Comparison of ENCODE assay signal across 8 mouse cellular contexts in the genomic region with DNA sequence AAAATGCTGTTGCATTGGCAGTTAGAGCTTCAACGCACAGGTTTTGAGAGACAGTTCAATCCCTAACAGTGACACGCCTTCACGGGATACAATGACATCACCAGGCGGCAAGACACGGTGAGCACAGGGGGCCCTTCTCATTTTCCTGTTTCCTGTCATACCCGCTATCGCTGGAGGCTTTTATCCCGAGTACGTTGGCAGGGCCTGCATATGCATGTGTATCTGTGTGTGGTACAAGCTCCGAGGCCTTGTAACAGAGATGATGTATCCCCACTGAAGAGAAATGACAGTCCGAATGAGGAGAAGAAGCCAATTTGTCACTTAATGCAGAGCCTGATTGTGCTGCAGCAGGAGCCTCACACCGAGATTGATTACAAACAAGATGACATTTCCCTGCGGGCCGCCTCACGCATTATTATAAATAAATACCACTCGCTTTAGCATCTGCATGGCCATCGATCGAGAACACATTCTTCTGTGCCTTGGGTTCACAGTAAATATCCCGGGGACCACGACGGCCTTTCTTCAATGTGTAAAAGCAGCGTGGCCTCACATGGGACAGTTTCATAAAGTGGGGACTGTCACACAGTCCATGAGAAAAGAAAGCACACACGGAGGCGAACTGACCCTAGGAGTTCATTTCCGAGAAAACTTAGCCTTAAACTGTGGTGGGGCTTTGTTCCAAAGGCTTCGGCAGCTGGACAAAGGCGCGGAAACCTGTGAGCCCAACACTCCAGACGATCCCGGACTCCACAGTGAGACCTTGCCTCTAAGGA. TPM values are rescaled to one million over a fixed set of nuclear protein-coding genes. Genes with fewer than 3 reads are reported as not detected.
DNase-seq lines count a peak whose midpoint lies in the region; ATAC-seq and TF ChIP-seq lines count a peak whose summit lies in the region.

No protein-coding gene starts in this region.

- H3K79me2 ChIP-seq in heart, adult 2 months (replicated peaks; ENCODE audit: control insufficient read depth, insufficient read depth, low read length) = no peaks in the 10 kb centered on the region

- peak; percentile 31; the same call in 1 of the 2 replicates for ATAC-seq in lung, embryonic 15.5 days (ENCODE audit: borderline replicate concordance, extremely low read depth, low FRiP score, low TSS enrichment)
- peak; percentile 48; the same call in 1 of the 2 replicates for ATAC-seq in hindbrain, embryonic 12.5 days (ENCODE audit: low FRiP score)
- 0 out of 2 replicates have a peak, but pooled peaks have one; percentile 37 for ATAC-seq in midbrain, embryonic 13.5 days

- H3K4me1 ChIP-seq in lung, embryonic 15.5 days = peaks cover 3% of the 10 kb centered on the region; the same call in 1 of the 2 replicates
- H3K4me1 ChIP-seq in lung, adult 2 months (ENCODE audit: control insufficient read depth, insufficient read depth, low read length) = no peaks in the 10 kb centered on the region
- H3K4me1 ChIP-seq in embryonic facial prominence, embryonic 10.5 days = no peaks in the 10 kb centered on the region
- H3K4me1 ChIP-seq in hindbrain, embryonic 12.5 days = peaks cover 10% of the 10 kb centered on the region; the same call in 1 of the 2 replicates
- peaks cover 10% of the 10 kb centered on the region for H3K4me1 ChIP-seq in midbrain, embryonic 13.5 days (replicated peaks)
- H3K4me1 ChIP-seq in heart, adult 2 months (ENCODE audit: control insufficient read depth, insufficient read depth, low read length) = no peaks in the 10 kb centered on the region

- H3K27me3 ChIP-seq in lung, embryonic 15.5 days = peaks cover 5% of the 10 kb centered on the region; the same call in 1 of the 2 replicates
- no peaks in the 10 kb centered on the region for H3K27me3 ChIP-seq in embryonic facial prominence, embryonic 10.5 days (replicated peaks; ENCODE audit: low read depth, poor library complexity, severe bottlenecking)
- H3K27me3 ChIP-seq in hindbrain, embryonic 12.5 days = no peaks in the 10 kb centered on the region
- H3K27me3 ChIP-seq in midbrain, embryonic 13.5 days = no peaks in the 10 kb centered on the region
- no peaks in the 10 kb centered on the region for H3K27me3 ChIP-seq in heart, adult 2 months (ENCODE audit: control insufficient read depth, insufficient read depth, low read length)

- DNase-seq in lung, adult 2 months = no peak
- no peak for DNase-seq in embryonic facial prominence, embryonic 10.5 days (ENCODE audit: low spot score)
- DNase-seq in heart, adult 2 months = no peak
- no peak for DNase-seq in cerebellum, adult 11 months
- DNase-seq in adrenal gland, postnatal 4 days (ENCODE audit: low spot score in 2 of 2) = no peak

- H3K4me2 ChIP-seq in lung, embryonic 15.5 days = peak overlapping the region; percentile 33
- H3K4me2 ChIP-seq in hindbrain, embryonic 12.5 days (replicated peaks) = peak overlapping the region; percentile 25; the same call in 1 of the 2 replicates
- H3K4me2 ChIP-seq in midbrain, embryonic 13.5 days (replicated peaks) = no peak overlapping the region

- H3K4me3 ChIP-seq in lung, embryonic 15.5 days = no peak overlapping the region
- no peak overlapping the region for H3K4me3 ChIP-seq in lung, adult 2 months (replicated peaks; ENCODE audit: extremely low read depth, low read depth, low read length)
- no peak overlapping the region for H3K4me3 ChIP-seq in embryonic facial prominence, embryonic 10.5 days
- no peak overlapping the region for H3K4me3 ChIP-seq in hindbrain, embryonic 12.5 days
- H3K4me3 ChIP-seq in midbrain, embryonic 13.5 days (replicated peaks) = no peak overlapping the region
- no peak overlapping the region for H3K4me3 ChIP-seq in heart, adult 2 months

- WGBS in lung, embryonic 15.5 days = 45% methylated on average over 30 of the region's 30 CpGs
- WGBS in lung, adult 2 months = 58% methylated on average over 30 of the region's 30 CpGs
- WGBS in embryonic facial prominence, embryonic 10.5 days = 84% methylated on average over 30 of the region's 30 CpGs
- WGBS in hindbrain, embryonic 12.5 days = 58% methylated on average over 30 of the region's 30 CpGs
- 70% methylated on average over 30 of the region's 30 CpGs for WGBS in midbrain, embryonic 13.5 days
- WGBS in heart, adult 2 months = 83% methylated on average over 30 of the region's 30 CpGs

- H3K9ac ChIP-seq in lung, embryonic 15.5 days = no peak overlapping the region
- H3K9ac ChIP-seq in hindbrain, embryonic 12.5 days = no peak overlapping the region
- H3K9ac ChIP-seq in midbrain, embryonic 13.5 days (replicated peaks) = no peak overlapping the region
- H3K9ac ChIP-seq in heart, adult 2 months (ENCODE audit: low read depth, low read length) = no peak overlapping the region

- TF ChIP-seq EP300 in heart, adult 2 months (IDR thresholded peaks at IDR 0.05; ENCODE audit: insufficient read depth, low read depth, low read length) = no peak

- intact Hi-C loops in heart, adult 2 months (cut with DNase I) = loop anchor here (10.0 kb wide), 1 partner anchor 785 kb away; no protein-coding TSS in a partner anchor

- TF ChIP-seq POLR2A in lung, adult 2 months (IDR thresholded peaks at IDR 0.05; ENCODE audit: borderline replicate concordance, extremely low read depth, low read depth, low read length) = no peak
- no peak for TF ChIP-seq POLR2A in heart, adult 2 months (IDR thresholded peaks at IDR 0.05; ENCODE audit: insufficient read depth, low read depth, low read length)

- no peaks in the 10 kb centered on the region for H3K9me3 ChIP-seq in lung, embryonic 15.5 days
- H3K9me3 ChIP-seq in embryonic facial prominence, embryonic 10.5 days = no peaks in the 10 kb centered on the region
- no peaks in the 10 kb centered on the region for H3K9me3 ChIP-seq in hindbrain, embryonic 12.5 days (replicated peaks)
- H3K9me3 ChIP-seq in midbrain, embryonic 13.5 days = no peaks in the 10 kb centered on the region

- H3K36me3 ChIP-seq in lung, embryonic 15.5 days = no peaks in the 10 kb centered on the region
- no peaks in the 10 kb centered on the region for H3K36me3 ChIP-seq in embryonic facial prominence, embryonic 10.5 days (replicated peaks)
- no peaks in the 10 kb centered on the region for H3K36me3 ChIP-seq in hindbrain, embryonic 12.5 days
- H3K36me3 ChIP-seq in midbrain, embryonic 13.5 days = no peaks in the 10 kb centered on the region
- H3K36me3 ChIP-seq in heart, adult 2 months (ENCODE audit: control insufficient read depth, insufficient read depth, low read length) = no peaks in the 10 kb centered on the region

- TF ChIP-seq CTCF in lung, adult 2 months (IDR thresholded peaks at IDR 0.05; ENCODE audit: insufficient read depth, low read length) = no peak
- TF ChIP-seq CTCF in heart, adult 2 months (IDR thresholded peaks at IDR 0.05) = no peak

- no peak overlapping the region for H3K27ac ChIP-seq in lung, embryonic 15.5 days
- peak overlapping the region; percentile 21 for H3K27ac ChIP-seq in embryonic facial prominence, embryonic 10.5 days (replicated peaks)
- peak overlapping the region; percentile 35; the same call in 1 of the 2 replicates for H3K27ac ChIP-seq in hindbrain, embryonic 12.5 days
- H3K27ac ChIP-seq in midbrain, embryonic 13.5 days = no peak overlapping the region
- H3K27ac ChIP-seq in heart, adult 2 months = no peak overlapping the region

RNA-seq across cellular contexts. Expression of gene Noct, which starts 54.9 kb away (rescaled TPM):
- polyA plus RNA-seq in lung, embryonic 15.5 days (2015; fragmentation: Nextera tagmentation; extraction: Ambion mirVana) = 6.9 and 7.2 TPM in 2 replicates
- polyA plus RNA-seq in lung, adult 2 months (2012; rRNA removed) = 8.2 and 9.9 TPM in 2 replicates
- 9.6 and 10.1 TPM in 2 replicates for polyA plus RNA-seq in embryonic facial prominence, embryonic 10.5 days (2016; fragmentation: Nextera tagmentation; extraction: Ambion mirVana)
- polyA plus RNA-seq in hindbrain, embryonic 12.5 days (2016; fragmentation: Nextera tagmentation; extraction: Ambion mirVana) = 18.5 and 19.3 TPM in 2 replicates
- polyA plus RNA-seq in midbrain, embryonic 13.5 days (2015; fragmentation: Nextera tagmentation; extraction: Ambion mirVana) = 15.3 and 17.8 TPM in 2 replicates
- total RNA-seq in heart, adult 2 months (2021) = 10 to 100 TPM; 39.4 to 45.1 TPM
- polyA plus RNA-seq in heart, adult 2 months (2012; rRNA removed) = 23.2 and 28.9 TPM in 2 replicates
- 10 to 100 TPM; 15.1 to 17.9 TPM for total RNA-seq in adrenal gland, postnatal 4 days (2021)

Comparison
In these comparisons a context has a peak if more than half of its experiments do, and no peak if none do; other contexts are left out.
1. H3K27ac ChIP-seq: peak in embryonic facial prominence, embryonic 10.5 days (single experiment) and hindbrain, embryonic 12.5 days (single experiment); none in lung, embryonic 15.5 days (single experiment), midbrain, embryonic 13.5 days (single experiment) and heart, adult 2 months (single experiment).
2. Peak in every context shown above with its lines, with median percentiles within 50 percentile points of each other: ATAC-seq.